Mouse (Mus musculus) forebrain, embryonic 11.5 days (tissue): ENCODE results near the gene Mrfap1. TPM values are rescaled to one million over a fixed set of nuclear protein-coding genes. Genes with fewer than 3 reads are reported as not detected.

Experiments used
- ATAC-seq: fragments of 200-750 bp; cut with Nextera tagmentation; replicated peaks from 2 replicates; pipeline ENCODE4 v1.8.0; 2017; ENCODE audit warnings: moderate TSS enrichment; ENCODE audit not compliant: low FRiP score
- DNase-seq: peaks from one replicate; pipeline ENCODE4 v3.0.0-alpha.2; 2017; ENCODE audit warnings: low spot score
- H3K27ac ChIP-seq: fragments of 300-500 bp; sonication (generic); 2 replicates; pipeline ENCODE4 v1.5.1; 2014; ENCODE audit warnings: low read depth, low read length
- H3K27me3 ChIP-seq: fragments of 300-500 bp; sonication (generic); 2 replicates; pipeline ENCODE4 v1.6.1; 2014; ENCODE audit warnings: mild to moderate bottlenecking, low read length, mixed read lengths; ENCODE audit not compliant: control insufficient read depth, insufficient read depth
- H3K36me3 ChIP-seq: fragments of 300-500 bp; sonication (generic); 2 replicates; pipeline ENCODE4 v1.6.1; 2014; ENCODE audit warnings: mild to moderate bottlenecking, low read length, moderate library complexity, mixed read lengths; ENCODE audit not compliant: control insufficient read depth, insufficient read depth
- H3K4me1 ChIP-seq: fragments of 300-500 bp; sonication (generic); replicated peaks from 2 replicates; pipeline ENCODE4 v1.6.1; 2014; ENCODE audit warnings: low read length, mixed read lengths; ENCODE audit not compliant: control insufficient read depth, insufficient read depth
- H3K4me2 ChIP-seq: fragments of 300-500 bp; sonication (generic); 2 replicates; pipeline ENCODE4 v1.6.1; 2014; ENCODE audit warnings: low read depth, mild to moderate bottlenecking, low read length, moderate library complexity, mixed read lengths; ENCODE audit not compliant: severe bottlenecking
- H3K4me3 ChIP-seq: fragments of 300-500 bp; sonication (generic); 2 replicates; pipeline ENCODE4 v1.5.1; 2014; ENCODE audit warnings: low read depth, low read length
- H3K9ac ChIP-seq: fragments of 300-500 bp; sonication (generic); 2 replicates; pipeline ENCODE4 v1.6.1; 2014; ENCODE audit warnings: low read length
- H3K9me3 ChIP-seq: fragments of 300-500 bp; sonication (generic); 2 replicates; pipeline ENCODE4 v1.6.1; 2016; ENCODE audit warnings: low read length, mixed read lengths; ENCODE audit not compliant: control insufficient read depth
- WGBS: fragments of 180-500 bp; shearing (Covaris S2); extraction: QIAGEN DNeasy Blood & Tissue Kit; methylation state at CpG from one replicate; pipeline ENCODE4 v1.1.7; 2014; 5-methylcytosine and 5-hydroxymethylcytosine counted together
- polyA plus RNA-seq: library from polyadenylated mRNA; unstranded; fragments of >200 nt; fragmentation: Nextera tagmentation; extraction: Ambion mirVana; gene quantifications from 2 replicates; pipeline ENCODE4 v1.2.1, GENCODE M21; 2014

Gene Mrfap1
- polyA plus RNA-seq, 1 experiment from 2014 or later, result 565 TPM

DNA sequence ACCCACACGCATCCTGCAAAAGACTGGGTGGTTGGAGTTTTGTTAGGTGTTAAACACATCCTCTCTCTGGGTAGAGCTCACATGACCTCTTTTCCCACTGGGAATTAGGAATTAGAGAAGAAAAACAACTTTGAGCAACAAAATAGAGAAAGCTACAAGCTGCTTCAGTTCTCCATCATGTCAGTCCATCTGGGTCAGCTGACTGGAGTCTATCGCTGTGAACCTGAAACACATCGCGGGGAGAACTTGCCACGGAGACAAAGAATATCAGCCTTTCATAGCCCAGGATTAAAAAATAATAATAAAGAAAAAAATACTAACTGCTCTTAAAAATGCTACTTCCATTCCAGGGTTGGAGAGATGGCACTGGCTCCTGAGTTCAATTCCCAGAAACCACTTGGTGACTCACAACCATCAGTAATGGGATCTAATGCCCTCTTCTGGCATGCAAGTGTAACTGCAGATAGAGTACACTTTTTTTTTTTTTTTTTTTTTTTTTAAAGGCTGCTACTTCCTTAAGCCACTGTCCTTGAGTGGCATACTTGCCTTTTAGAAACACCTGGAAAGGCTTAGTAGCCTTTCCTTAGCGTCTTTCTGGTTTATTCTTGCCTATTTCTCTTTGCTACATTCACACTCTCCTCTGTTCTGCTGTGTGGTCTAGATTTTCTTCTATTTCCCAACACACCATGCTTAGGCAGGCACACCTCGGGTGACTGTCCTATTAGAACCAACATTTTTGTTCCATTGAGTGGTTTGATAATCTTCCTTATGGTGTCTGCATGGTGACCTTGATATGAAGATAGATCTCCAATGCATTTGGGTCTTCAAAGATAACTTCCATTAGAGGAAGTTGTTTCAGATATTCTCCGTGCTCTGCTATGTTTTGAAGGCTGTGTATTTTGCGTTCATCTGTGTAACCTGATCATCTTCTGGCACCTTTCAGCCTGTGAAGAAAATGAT, 46.2 kb downstream of the Mrfap1 start:
- Histone ChIP-seq H3K27me3 (no peaks in the 10 kb centered on the region), H3K4me1 (peaks cover 5% of the 10 kb centered on the region; the same call in 1 of the 2 replicates), H3K36me3 (no peaks in the 10 kb centered on the region), H3K9ac (no peak overlapping the region), H3K4me2 (no peak overlapping the region), H3K4me3 (no peak overlapping the region), H3K9me3 (no peaks in the 10 kb centered on the region), H3K27ac (no peak overlapping the region)
- ATAC-seq (no peak), DNase-seq (no peak)
- whole genome bisulfite sequencing, result 71% methylated on average over 9 of the region's 9 CpGs

DNA sequence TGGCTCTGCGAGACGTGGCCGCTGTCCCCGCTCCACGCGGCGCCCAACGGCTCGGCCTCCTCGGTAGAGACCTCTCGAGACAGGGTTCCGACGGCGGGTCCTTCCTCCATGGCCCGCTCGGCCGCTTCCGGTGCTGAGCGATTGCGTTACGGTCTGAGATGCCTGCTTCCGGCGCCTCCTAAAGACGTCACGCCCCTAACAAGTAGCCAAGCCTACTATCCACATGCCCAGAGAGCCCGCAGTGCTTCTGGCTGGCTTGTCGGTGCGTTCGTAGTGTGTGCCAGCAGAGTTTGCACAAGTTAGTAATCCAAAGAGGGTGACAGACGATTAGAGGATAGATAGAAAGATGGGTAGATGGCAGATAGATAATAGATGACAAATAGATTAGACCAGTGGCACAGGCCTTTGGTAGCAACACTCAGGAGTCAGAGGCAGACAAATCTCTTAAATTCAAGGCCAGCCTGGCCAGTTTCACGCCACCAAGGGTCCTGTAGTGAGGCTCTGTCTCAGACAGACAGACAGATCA, 48.0 kb downstream of the Mrfap1 start, which contains the start of gene Bloc1s4:
TSS of gene Bloc1s4 (minus strand) at position 115 of the 526 bp plus-strand sequence.
- H3K9ac ChIP-seq, result peak within 1 kb of the TSS; percentile 83
- peak within 1 kb of the TSS; percentile 98 for H3K4me2 ChIP-seq
- WGBS, result 6% methylated on average over 26 of the region's 31 CpGs
- DNase-seq, result peak; percentile 94
- H3K4me3 ChIP-seq, result peak within 1 kb of the TSS; percentile 90
- peak; percentile 94 for ATAC-seq
- H3K9me3 ChIP-seq, result no peaks in the 10 kb centered on the region
- H3K27me3 ChIP-seq, result no peaks in the 10 kb centered on the region
- peaks cover 5% of the 10 kb centered on the region; the same call in 1 of the 2 replicates for H3K4me1 ChIP-seq
- no peak within 1 kb of the TSS for H3K27ac ChIP-seq
- no peaks in the 10 kb centered on the region for H3K36me3 ChIP-seq

DNA sequence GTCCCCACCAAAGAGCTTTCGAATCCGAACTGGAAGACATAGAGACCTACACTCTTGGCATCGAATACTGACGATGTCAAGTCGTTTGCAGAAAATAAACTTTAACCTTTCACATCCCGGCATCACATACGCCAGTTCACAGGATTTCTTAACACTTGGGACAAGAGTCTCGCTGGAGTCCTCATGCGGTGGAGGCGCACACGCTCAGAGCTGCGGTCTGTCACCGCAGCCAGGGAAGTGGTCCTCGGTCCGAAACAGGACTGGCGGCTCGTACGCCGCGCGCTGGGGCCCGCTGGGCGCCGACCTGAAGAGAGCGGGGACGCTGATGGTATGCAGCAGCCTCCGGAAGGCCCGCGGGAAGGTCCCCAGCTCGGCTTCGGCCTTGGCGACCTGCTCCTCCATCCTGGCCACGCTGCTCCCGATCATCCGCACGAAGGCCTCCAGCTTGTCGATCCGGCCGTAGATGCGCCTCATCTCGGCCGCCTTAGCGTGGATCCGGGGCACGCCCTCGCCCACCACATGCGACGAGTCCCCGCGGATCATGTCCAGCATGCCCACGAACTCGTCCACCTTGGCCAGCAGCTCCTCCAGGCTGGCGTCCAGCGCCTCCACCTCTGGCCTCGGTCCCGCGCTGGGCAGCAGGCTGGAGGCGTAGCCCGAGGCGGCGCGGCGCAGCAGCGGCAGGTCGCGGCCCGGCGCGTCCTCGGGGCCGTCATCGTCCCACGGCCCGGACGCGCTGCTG, 48.6 kb downstream of the Mrfap1 start:
- Histone ChIP-seq H3K4me2 (peak overlapping the region; percentile 98), H3K9me3 (no peaks in the 10 kb centered on the region), H3K4me1 (peaks cover 5% of the 10 kb centered on the region; the same call in 1 of the 2 replicates), H3K27ac (no peak overlapping the region), H3K9ac (peak overlapping the region; percentile 83), H3K36me3 (no peaks in the 10 kb centered on the region), H3K27me3 (no peaks in the 10 kb centered on the region), H3K4me3 (peak overlapping the region; percentile 90)
- no peak for DNase-seq
- ATAC-seq, result peak; percentile 72; the same call in 1 of the 2 replicates
- 4% methylated on average over 76 of the region's 76 CpGs for WGBS

DNA sequence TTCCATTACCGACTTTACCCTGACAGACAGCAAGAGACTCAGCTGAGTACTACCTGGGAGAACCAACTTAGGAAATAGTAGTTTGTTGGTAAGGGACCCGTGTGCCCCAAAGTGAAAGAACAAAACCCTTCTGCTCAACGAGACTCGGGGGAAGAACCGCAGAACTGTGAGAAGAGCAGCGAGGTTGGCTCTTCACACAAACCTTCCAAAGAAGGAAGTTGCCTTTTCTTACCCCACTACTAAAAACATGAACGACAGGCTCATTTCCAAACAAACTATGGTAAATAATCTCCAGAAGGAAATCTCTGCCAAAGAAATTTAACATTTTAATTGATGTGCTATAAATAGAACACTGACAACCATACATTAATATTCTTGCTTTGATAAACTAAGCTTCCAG, 49.5 kb downstream of the Mrfap1 start:
- Histone ChIP-seq H3K4me3 (peak overlapping the region; percentile 90), H3K36me3 (no peaks in the 10 kb centered on the region), H3K4me1 (peaks cover 5% of the 10 kb centered on the region; the same call in 1 of the 2 replicates), H3K4me2 (peak overlapping the region; percentile 98; the same call in 1 of the 2 replicates), H3K9me3 (no peaks in the 10 kb centered on the region), H3K9ac (no peak overlapping the region), H3K27ac (no peak overlapping the region), H3K27me3 (no peaks in the 10 kb centered on the region)
- DNase-seq, result no peak
- WGBS, result 88% methylated on average over 7 of the region's 7 CpGs
- no peak for ATAC-seq

Other genes starting within 250 kb of the Mrfap1 start
- 48.3 and 50.8 TPM in 2 replicates for gene Tbc1d14, start 203.5 kb downstream of the Mrfap1 start, polyA plus RNA-seq
- 39.9 and 41.9 TPM in 2 replicates for gene D5Ertd579e, start 100.7 kb downstream of the Mrfap1 start, polyA plus RNA-seq
- gene Bloc1s4, start 48.1 kb downstream of the Mrfap1 start, polyA plus RNA-seq, result 22.9 and 25.6 TPM in 2 replicates
- gene Man2b2, start 33.9 kb upstream of the Mrfap1 start, polyA plus RNA-seq, result 10.2 and 12.2 TPM in 2 replicates
- gene Ppp2r2c, start 71.7 kb upstream of the Mrfap1 start, polyA plus RNA-seq, result 1.0 and 1.4 TPM in 2 replicates
- 8.8 and 9.3 TPM in 2 replicates for gene Wfs1, start 192.4 kb upstream of the Mrfap1 start, polyA plus RNA-seq